Mouse (Mus musculus): ENCODE data around the gene Rab32.
A peak's percentile ranks its signal among the peaks of the same experiment; 100 is the strongest.

DNA sequence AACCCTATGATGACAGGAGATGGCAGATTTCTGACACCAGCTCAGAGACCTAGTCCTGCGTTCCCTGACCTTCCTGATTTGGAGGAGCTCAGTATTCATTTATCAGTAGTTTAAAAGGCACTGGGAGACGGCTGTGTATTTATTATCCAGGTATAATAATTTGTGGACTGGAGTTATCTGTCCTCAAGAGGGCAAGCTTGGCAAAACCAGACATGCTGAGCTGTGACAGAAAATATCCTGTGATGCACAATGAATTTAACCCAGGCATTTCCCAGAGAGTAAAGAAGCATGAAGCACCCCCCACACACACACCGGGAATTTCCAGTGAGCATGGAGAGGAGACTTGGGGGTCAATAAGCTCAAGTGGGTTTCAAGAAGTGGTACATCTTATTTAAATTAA is 42.7 kb upstream of the Rab32 start:
- no peak for TF ChIP-seq POLR2A (IDR thresholded peaks at IDR 0.05; ENCODE audit: borderline replicate concordance, insufficient read depth, low read length)
- TF ChIP-seq CTCF (IDR thresholded peaks at IDR 0.05; ENCODE audit: borderline replicate concordance, insufficient read depth, low read depth, low read length), result peak; percentile 22; the same call in 1 of the 2 replicates
